Mouse (Mus musculus) retina, postnatal 7 days (tissue): ENCODE measurements around the gene Olfr862.

ENCODE experiments used
- DNase-seq: peaks from one replicate; pipeline ENCODE4 v3.0.0-alpha.2; 2012; ENCODE audit warnings: low read depth, low spot score

Olfr862 gene

DNA sequence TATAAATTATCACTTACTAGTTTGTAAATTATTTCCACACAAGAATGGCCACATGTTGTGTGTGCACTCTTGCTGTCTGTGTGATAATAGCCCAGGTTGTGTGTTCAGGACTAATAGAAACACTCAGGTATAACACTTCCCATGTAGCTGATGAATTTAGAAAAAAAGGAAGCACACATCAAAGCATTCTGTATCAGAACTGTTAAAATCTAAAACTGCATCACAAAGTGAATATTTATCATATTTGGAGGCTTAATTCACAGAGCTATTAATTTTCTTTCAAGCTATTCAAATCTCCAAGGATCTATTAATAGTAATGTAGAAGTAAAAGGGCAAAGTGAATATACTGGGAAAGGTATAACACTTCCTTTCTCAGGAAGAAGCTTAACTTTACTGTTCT is at the start of gene Olfr862:
Olfr862 (minus strand) TSS at position 101 of the 400 bp plus-strand sequence.
- DNase-seq = no peak

DNA sequence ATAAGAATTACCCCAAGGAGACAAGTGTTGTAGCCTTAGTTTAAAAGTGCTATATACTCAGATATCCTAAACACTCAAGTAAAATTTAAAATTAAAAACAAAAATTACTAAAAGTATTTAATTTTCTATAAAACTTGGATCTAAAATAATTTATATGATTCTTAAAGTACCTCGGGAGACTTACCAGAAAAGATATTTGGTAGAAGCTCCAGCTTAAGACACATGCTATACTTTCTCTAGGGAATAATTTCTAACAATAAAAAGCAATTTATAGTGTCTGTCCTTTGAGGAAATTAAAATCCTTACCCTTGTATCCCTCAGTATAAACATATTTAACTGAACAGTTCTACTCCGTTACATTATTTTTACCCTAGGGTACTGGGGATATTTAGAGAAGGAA is 28.8 kb upstream of the Olfr862 start, which contains the start of gene Olfr77:
Olfr77 (plus strand) TSS at position 301 of the 400 bp plus-strand sequence.
- no peak for DNase-seq

DNA sequence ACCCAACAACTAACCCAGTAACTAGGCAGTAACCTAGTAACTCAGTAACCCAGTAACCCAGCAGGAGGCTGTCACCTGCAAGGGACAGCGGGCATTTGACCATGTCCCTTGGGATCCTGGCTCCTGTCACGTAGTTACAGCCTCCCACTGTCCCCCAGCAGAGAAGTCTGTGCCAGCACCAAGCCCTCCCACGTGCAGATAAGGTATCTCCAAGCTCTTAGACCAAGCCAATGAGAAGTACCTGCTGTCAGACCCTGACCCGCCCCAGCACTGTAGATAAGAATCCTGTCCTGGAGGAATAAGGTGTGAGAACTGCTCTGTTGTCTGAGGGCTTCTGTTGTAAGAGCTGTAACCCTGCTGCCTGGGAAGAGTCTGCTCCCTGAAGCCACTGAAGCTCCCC is 23.4 kb upstream of the Olfr862 start:
- no peak for DNase-seq

DNA sequence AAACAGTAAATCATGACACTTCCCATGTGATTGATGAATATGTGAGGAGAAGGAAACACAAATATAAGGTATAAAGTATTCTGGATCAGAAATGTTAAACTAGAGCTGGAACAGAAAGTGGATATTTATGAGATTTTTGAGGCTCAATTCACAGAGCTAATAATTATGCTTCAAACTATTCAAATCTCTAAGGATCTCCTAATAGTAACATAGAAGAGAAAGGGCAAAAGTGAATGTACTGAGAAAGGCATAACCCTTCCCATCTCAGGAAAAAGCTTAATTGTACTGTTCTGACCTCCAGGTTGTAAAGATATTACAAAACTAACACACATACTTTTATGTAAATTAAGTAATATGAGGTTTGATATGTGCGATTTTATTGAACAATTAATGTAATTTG is 38.2 kb downstream of the Olfr862 start, which contains the start of gene Olfr860:
Olfr860 (minus strand) TSS at position 101 of the 400 bp plus-strand sequence.
- no peak for DNase-seq
